Mouse (Mus musculus) heart, adult 2 months (tissue): ENCODE measurements at regions not wholly inside any gene's neighbourhood (a gene's known extent, or its start where the extent isn't known, plus 50 kb on each side); places are given as distances from the start of the nearest gene placed in this dataset.

Source experiments
- CTCF ChIP-seq: fragments of 200-600 bp; IDR thresholded peaks from 2 replicates; pipeline ENCODE4 v1.8.1; 2022; ENCODE audit warnings: antibody characterized with exemption, mild to moderate bottlenecking, moderate library complexity
- POLR2A ChIP-seq: fragments of 200-500 bp; IDR thresholded peaks from 2 replicates; pipeline ENCODE4 v1.6.1; 2011; ENCODE audit warnings: mild to moderate bottlenecking, low read depth, low read length, control low read depth; ENCODE audit not compliant: insufficient read depth

DNA sequence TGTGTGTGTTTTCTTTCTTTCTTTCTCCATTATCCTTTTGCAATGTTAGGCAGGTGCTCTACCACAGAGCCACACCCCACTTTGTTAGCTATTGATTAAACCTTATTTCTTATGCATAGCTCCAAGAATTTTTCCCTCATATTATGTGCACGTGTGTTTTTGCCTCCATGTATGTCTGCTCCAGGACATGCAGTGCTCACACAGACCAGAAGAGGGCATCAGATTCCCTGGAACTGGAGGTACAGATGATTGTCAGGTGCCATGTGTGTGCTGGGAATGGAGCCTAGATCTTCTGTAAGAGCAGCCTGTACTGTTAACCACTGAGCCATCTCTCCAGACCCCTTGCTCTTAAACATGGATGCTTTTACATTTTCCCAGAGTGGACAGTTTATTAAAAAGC is 166.4 kb upstream of the Tshz3 start:
- peak; percentile 30 for TF ChIP-seq CTCF
- TF ChIP-seq POLR2A: no peak
